Mouse (Mus musculus) midbrain, postnatal 0 days (tissue): Measurements from ENCODE around the gene Fndc4. TPM values are rescaled to one million over a fixed set of nuclear protein-coding genes. Genes with fewer than 3 reads are reported as not detected.

Experiments
- ATAC-seq: fragments of 200-750 bp; cut with Nextera tagmentation; 2 replicates; pipeline ENCODE4 v1.8.0; 2017; ENCODE audit warnings: moderate number of reproducible peaks, mild to moderate bottlenecking, moderate TSS enrichment, moderate library complexity; ENCODE audit not compliant: low FRiP score
- DNase-seq: peaks from one replicate; pipeline ENCODE4 v3.0.0-alpha.2; 2015; ENCODE audit warnings: low spot score
- H3K27ac ChIP-seq: fragments of 300-500 bp; sonication (generic); 2 replicates; pipeline ENCODE4 v1.5.1; 2014; ENCODE audit warnings: low read depth, mild to moderate bottlenecking, low read length, mixed read lengths
- H3K27me3 ChIP-seq: fragments of 300-500 bp; sonication (generic); 2 replicates; pipeline ENCODE4 v1.6.1; 2014; ENCODE audit warnings: low read length, control low read depth, mixed read lengths; ENCODE audit not compliant: insufficient read depth
- H3K36me3 ChIP-seq: fragments of 300-500 bp; sonication (generic); 2 replicates; pipeline ENCODE4 v1.6.1; 2014; ENCODE audit warnings: low read length, control low read depth, mixed read lengths; ENCODE audit not compliant: insufficient read depth
- H3K4me1 ChIP-seq: fragments of 300-500 bp; sonication (generic); 2 replicates; pipeline ENCODE4 v1.6.1; 2014; ENCODE audit warnings: mild to moderate bottlenecking, control low read depth, antibody characterized with exemption, low read length, mixed read lengths; ENCODE audit not compliant: insufficient read depth
- H3K4me2 ChIP-seq: fragments of 300-500 bp; sonication (generic); 2 replicates; pipeline ENCODE4 v1.6.1; 2014; ENCODE audit warnings: low read depth, mild to moderate bottlenecking, low read length, mixed read lengths; ENCODE audit not compliant: poor library complexity, severe bottlenecking
- H3K4me3 ChIP-seq: fragments of 300-500 bp; sonication (generic); 2 replicates; pipeline ENCODE4 v1.5.1; 2014; ENCODE audit warnings: low read depth, mild to moderate bottlenecking, low read length, moderate library complexity
- H3K9ac ChIP-seq: fragments of 300-500 bp; sonication (generic); replicated peaks from 2 replicates; pipeline ENCODE4 v1.6.1; 2014; ENCODE audit warnings: mild to moderate bottlenecking, low read length, moderate library complexity, mixed read lengths; ENCODE audit not compliant: poor library complexity, severe bottlenecking
- H3K9me3 ChIP-seq: fragments of 300-500 bp; sonication (generic); 2 replicates; pipeline ENCODE4 v1.6.1; 2016; ENCODE audit warnings: low read length, control low read depth
- CTCF ChIP-seq: IDR thresholded peaks from 2 replicates; pipeline ENCODE4 v1.5.1; 2016; ENCODE audit warnings: antibody characterized with exemption, mild to moderate bottlenecking
- WGBS: fragments of 180-500 bp; shearing (Covaris S2); extraction: QIAGEN DNeasy Blood & Tissue Kit; methylation state at CpG from one replicate; pipeline ENCODE4 v1.1.7; 2014; 5-methylcytosine and 5-hydroxymethylcytosine counted together
- polyA plus RNA-seq: library from polyadenylated mRNA; unstranded; fragments of >200 nt; fragmentation: Nextera tagmentation; extraction: Ambion mirVana; gene quantifications from 2 replicates; pipeline ENCODE4 v1.2.1, GENCODE M21; 2015
- total RNA-seq: library from RNA; depleted of rRNA; stranded (reverse); fragments of >200 nt; gene quantifications from 2 replicates; pipeline ENCODE4 v1.2.3, GENCODE M21; 2014

The Fndc4 gene
- total and polyA plus RNA-seq, 2 experiments from 2014 or later, result 103 to 188 TPM

DNA sequence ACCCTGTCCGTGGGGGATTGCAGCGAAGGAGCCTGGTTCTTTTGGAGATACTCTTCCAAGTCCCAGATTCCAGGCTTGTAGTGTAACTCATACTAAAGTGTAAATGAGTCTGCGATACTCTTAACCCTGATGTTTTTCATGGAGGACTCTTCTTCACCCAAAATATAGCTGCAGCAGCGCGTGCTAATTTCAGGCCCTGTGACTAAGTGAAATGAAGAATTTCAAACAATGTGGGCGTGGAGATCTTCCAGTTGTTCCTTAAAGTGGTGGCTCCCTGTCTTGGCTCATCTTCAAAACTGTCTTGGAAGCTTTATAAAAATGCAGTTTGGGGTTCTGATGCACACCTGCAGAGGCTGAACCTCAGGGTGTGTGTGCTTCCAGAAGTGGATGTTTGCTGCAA is 7.2 kb upstream of the Fndc4 start:
- no peak for TF ChIP-seq CTCF
- no peaks in the 10 kb centered on the region for H3K36me3 ChIP-seq
- no peaks in the 10 kb centered on the region for H3K4me1 ChIP-seq
- no peak overlapping the region for H3K4me3 ChIP-seq
- H3K9ac ChIP-seq, result no peak overlapping the region
- no peak overlapping the region for H3K4me2 ChIP-seq
- no peak for DNase-seq
- ATAC-seq, result no peak
- H3K27ac ChIP-seq, result no peak overlapping the region
- WGBS, result 90% methylated on average over 6 of the region's 6 CpGs
- no peaks in the 10 kb centered on the region for H3K27me3 ChIP-seq
- H3K9me3 ChIP-seq, result no peaks in the 10 kb centered on the region

- Histone ChIP-seq H3K9me3 (no peaks in the 10 kb centered on the region), H3K27me3 (no peaks in the 10 kb centered on the region), H3K27ac (no peak overlapping the region), H3K4me3 (no peak overlapping the region), H3K36me3 (no peaks in the 10 kb centered on the region), H3K9ac (no peak overlapping the region), H3K4me2 (no peak overlapping the region), H3K4me1 (no peaks in the 10 kb centered on the region)
- DNase-seq (no peak), ATAC-seq (no peak)
- no peak for TF ChIP-seq CTCF
- 74% methylated on average over 7 of the region's 8 CpGs for WGBS
These were observed 6.0 kb upstream of the Fndc4 start for GRCm38 (mm10) chr5:31301866-31302265.

- Histone ChIP-seq H3K9me3 (no peaks in the 10 kb centered on the region), H3K27ac (no peak overlapping the region), H3K27me3 (no peaks in the 10 kb centered on the region), H3K9ac (no peak overlapping the region), H3K4me1 (peaks cover 7% of the 10 kb centered on the region; the same call in 1 of the 2 replicates), H3K36me3 (no peaks in the 10 kb centered on the region), H3K4me3 (no peak overlapping the region), H3K4me2 (no peak overlapping the region)
- no peak for TF ChIP-seq CTCF
- DNase-seq (no peak), ATAC-seq (no peak)
- 64% methylated on average over 2 of the region's 2 CpGs for WGBS
These were observed 2.6 kb upstream of the Fndc4 start for GRCm38 (mm10) chr5:31298486-31298885.

- Histone ChIP-seq H3K27ac (no peak overlapping the region), H3K4me1 (peaks cover 7% of the 10 kb centered on the region; the same call in 1 of the 2 replicates), H3K36me3 (peaks cover 2% of the 10 kb centered on the region; the same call in 1 of the 2 replicates), H3K27me3 (no peaks in the 10 kb centered on the region), H3K4me2 (no peak overlapping the region), H3K9me3 (no peaks in the 10 kb centered on the region), H3K4me3 (no peak overlapping the region), H3K9ac (no peak overlapping the region)
- no peak for ATAC-seq
- WGBS, result 76% methylated on average over 3 of the region's 3 CpGs
- no peak for TF ChIP-seq CTCF
- DNase-seq, result no peak
These were observed 2.1 kb upstream of the Fndc4 start for GRCm38 (mm10) chr5:31297981-31298380.

DNA sequence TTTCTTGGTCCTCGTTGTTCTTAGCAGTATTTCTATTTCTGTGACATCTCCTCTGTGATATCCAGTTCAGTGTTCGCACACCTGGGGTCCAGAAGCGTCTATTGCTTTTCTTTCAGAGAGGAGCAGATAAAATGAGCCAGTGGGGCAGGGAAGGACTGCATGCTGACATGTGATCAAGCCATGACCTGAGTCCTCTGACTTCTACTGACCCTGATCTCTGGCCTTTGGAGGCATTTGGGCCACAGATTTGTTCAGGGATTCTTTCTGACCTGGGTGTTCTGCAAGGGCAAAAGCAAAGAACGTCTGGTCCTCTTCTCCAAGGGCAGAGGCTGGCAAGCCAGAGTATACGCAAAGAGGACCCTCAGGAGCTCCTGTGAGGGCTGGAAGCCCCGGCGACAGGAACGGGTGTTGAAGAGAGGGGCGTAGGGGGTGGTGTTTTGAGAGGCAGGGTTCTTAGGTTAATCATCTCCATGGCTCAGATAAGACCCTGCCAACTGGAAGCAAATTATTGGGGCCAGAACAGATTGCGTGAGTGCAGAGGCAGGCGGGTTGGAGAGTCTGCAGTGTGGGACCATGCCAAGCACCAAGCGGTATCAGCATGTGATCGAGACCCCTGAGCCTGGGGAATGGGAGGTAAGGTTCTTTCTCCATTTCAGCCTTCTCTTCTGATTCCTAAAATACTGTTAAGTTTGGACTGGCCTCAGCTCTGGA is 1.3 kb upstream of the Fndc4 start, which contains the start of gene Gckr:
Gene Gckr (plus strand): TSS at position 397 of the 711 bp plus-strand sequence.
- Histone ChIP-seq H3K9me3 (no peaks in the 10 kb centered on the region), H3K4me3 (peak within 1 kb of the TSS; percentile 93), H3K27me3 (no peaks in the 10 kb centered on the region), H3K4me1 (peaks cover 7% of the 10 kb centered on the region; the same call in 1 of the 2 replicates), H3K4me2 (peak within 1 kb of the TSS; percentile 92), H3K36me3 (peaks cover 5% of the 10 kb centered on the region; the same call in 1 of the 2 replicates), H3K9ac (peak within 1 kb of the TSS; percentile 95; the same call in 1 of the 2 replicates), H3K27ac (0 out of 2 replicates have a peak within 1 kb of the TSS, but pooled peaks have one; percentile 82)
- no peak for DNase-seq
- WGBS, result 78% methylated on average over 13 of the region's 13 CpGs
- TF ChIP-seq CTCF, result no peak
- ATAC-seq, result no peak

DNA sequence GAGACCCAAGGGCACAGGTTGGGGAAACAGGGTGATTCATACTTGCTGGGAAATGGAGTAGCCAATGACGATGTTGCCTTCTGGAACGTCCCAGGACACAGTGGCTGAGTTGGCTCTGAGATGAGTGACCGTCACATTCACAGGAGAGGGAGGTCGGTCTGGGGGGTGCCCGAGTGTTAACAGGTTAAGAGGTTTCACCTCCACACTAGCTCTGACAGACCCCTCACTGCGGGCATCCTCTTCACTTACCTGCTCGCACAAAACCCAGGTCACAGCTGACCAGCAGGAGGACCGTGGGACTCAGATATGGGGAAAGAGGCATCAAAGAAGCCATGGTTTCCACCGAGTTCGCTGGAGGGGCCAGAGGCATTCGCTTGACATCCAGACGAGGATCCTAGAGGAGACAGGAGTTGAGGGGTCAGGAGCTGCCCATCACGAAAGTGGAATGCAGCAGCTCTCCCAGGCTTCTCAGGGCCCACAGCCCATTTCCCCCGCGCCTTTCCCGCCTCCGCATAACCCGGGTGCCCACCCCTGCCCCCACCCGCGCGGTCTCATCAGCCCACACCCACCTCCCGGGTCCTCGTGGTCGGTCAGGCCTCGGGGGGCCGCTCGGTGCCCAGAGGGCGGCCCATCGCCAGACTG is 795 bp downstream of the Fndc4 start:
- peak; percentile 22; the same call in 1 of the 2 replicates for ATAC-seq
- H3K4me3 ChIP-seq, result peak overlapping the region; percentile 93
- peaks cover 5% of the 10 kb centered on the region; the same call in 1 of the 2 replicates for H3K36me3 ChIP-seq
- no peaks in the 10 kb centered on the region for H3K27me3 ChIP-seq
- H3K27ac ChIP-seq, result peak overlapping the region; percentile 82
- H3K4me2 ChIP-seq, result peak overlapping the region; percentile 92
- peak; percentile 32 for TF ChIP-seq CTCF
- peaks cover 15% of the 10 kb centered on the region; the same call in 1 of the 2 replicates for H3K4me1 ChIP-seq
- H3K9ac ChIP-seq, result peak overlapping the region; percentile 95
- DNase-seq, result peak; percentile 4
- no peaks in the 10 kb centered on the region for H3K9me3 ChIP-seq
- WGBS, result 5% methylated on average over 29 of the region's 29 CpGs
